Mouse (Mus musculus) heart, postnatal 0 days (tissue): ENCODE measurements around the gene Vwa2.

Source experiments
- CTCF ChIP-seq: IDR thresholded peaks from 2 replicates; pipeline ENCODE4 v1.5.1; 2016; ENCODE audit warnings: antibody characterized with exemption, control low read depth, low read depth
- EP300 ChIP-seq: IDR thresholded peaks from 2 replicates; pipeline ENCODE4 v1.6.1; 2016; ENCODE audit warnings: antibody characterized with exemption, low read depth

DNA sequence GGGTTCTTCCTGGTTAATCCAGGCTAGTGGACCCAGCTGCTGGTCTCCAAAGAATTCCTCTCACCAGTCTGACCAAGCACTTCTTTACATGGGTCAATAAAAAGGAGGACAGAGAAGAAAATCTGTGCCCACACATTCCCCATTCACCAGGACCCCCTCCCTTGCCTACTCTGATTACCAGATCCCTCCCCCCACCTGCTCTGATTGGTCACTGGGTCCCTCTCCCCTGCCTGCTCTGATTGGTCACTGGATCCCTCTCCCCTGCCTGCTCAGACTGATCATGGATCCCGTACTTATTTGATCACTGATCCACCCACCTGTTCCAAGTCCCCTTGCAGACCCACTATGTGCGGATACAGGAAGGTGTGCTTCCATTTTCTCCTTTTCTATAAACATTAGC lies 17.4 kb downstream of the Vwa2 start:
- TF ChIP-seq CTCF, result no peak
- TF ChIP-seq EP300, result no peak
